Mouse (Mus musculus) NIH3T3 (cell line): ENCODE results near the gene Gm11565.
A peak's percentile ranks its signal among the peaks of the same experiment; 100 is the strongest.
"Not testable (repeated sequence)": the region's sequence is repeated elsewhere in the genome, so short reads cannot be mapped to it uniquely, and the experiment has no call there.

Experiments
- DNase-seq: peaks from one replicate; pipeline ENCODE4 v3.0.0-alpha.2; 2012; ENCODE audit warnings: low read depth

The Gm11565 gene

DNA sequence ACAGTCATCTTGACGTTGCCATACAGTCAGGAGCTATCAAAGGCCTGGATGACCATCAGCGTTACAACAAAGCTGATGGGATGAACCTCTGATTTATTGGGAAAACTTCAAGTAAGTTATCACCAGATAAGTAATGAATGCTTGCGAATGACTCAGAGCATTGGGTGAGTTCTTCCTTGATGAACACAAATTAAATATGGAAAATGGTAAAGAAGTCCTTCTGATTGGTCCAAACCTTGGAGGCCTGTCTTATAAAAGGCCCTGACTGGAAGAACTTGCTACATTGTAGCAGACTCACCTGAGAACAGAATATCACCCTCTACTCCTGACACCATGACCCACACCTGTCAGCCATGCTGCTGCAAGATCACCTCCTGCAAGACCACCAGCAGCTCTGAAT is at the start of gene Gm11565:
Gm11565 (plus strand) TSS at position 301 of the 400 bp plus-strand sequence.
- DNase-seq, result no peak

DNA sequence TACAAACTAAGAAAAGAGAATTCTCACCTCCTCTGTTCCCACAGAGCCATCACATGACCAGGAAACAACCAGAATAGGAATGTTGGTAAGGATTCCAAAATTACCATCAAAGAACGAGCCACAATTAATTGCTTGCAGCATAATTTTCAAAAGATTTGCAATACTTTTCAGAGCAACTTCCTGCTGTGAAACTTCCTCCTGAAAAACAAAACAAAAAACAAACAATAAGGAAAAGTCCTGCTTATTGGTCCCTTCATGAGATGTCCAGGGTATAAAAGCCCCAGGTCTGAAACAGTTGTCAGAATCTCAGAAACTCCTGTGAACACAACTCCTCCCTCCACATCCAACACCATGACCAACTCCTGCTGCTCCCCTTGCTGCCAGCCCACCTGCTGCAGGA is 41.5 kb upstream of the Gm11565 start, which contains the start of gene Krtap9-1:
Krtap9-1 (plus strand) TSS at position 301 of the 400 bp plus-strand sequence.
- not testable (repeated sequence) for DNase-seq

DNA sequence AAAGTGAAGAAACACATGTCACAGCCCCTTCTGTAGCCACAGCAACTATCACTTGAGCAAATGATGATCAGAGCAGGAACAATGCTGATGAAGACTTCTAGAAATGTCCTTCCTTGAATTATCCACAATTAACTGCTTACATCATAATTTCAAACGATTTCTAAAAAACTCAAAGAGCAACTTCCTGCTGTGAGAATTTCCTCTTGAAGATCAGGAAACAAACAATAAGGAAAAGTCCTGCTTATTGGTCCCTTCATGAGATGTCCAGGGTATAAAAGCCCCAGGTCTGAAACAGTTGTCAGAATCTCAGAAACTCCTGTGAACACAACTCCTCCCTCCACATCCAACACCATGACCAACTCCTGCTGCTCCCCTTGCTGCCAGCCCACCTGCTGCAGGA is 35.7 kb upstream of the Gm11565 start, which contains the start of gene Gm11567:
Gm11567 (plus strand) TSS at position 301 of the 400 bp plus-strand sequence.
- not testable (repeated sequence) for DNase-seq

DNA sequence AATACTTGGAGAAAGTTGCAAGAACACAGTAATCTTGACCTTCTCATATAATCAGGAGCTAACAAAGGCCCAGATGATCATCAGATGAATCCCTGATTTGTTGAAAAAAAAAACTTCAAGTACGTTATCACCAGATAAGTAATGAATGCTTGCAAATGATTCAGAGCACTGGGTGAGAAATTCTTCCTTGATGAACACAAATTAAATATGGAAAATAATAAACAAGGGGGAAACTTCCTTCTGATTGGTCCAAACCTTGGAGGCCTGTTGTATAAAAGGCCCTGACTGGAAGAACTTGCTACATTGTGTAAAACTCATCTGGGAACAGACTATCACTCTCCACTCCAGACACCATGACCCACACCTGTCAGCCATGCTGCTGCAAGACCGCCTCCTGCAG is 6.9 kb upstream of the Gm11565 start, which contains the start of gene Krtap31-1:
Krtap31-1 (plus strand) TSS at position 301 of the 400 bp plus-strand sequence.
- no peak for DNase-seq

DNA sequence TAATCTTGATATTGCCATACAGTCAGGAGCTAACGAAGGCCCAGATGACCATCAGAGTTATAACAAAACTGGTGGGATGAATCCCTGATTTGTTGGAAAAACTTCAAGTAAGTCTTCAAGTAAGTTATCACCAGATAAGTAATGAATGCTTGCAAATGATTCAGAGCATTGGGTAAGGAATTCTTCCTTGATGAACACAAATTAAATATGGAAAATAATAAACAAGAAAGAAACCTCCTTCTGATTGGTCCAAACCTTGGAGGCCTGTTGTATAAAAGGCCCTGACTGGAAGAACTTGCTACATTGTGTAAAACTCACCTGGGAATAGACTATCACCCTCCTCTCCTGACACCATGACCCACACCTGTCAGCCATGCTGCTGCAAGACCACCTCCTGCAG is 21.4 kb downstream of the Gm11565 start, which contains the start of gene Krtap31-2:
Krtap31-2 (plus strand) TSS at position 301 of the 400 bp plus-strand sequence.
- DNase-seq, result no peak

DNA sequence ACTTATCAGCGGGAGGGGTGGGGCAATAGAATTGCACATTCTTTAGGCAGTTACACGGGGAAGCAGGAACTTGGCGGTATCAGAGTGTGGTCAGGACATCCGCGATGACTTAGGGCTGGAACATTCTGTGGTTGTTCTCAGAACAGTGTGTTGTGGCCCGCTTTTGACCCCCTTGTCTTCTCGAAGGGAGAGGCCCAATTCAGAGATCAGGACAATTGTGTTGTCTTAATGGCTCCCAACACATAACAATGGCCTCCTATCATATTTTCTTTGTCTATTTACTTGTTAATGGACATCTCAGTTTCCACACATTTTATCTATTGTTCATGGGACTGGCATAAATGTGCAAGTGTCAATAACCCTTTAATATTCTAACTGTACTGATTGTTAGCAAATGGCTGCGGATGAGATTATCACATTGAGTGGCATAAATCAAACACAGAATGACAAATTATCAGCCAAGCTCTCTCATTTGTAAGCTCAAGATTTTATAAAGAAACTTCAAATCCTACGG is 23.3 kb downstream of the Gm11565 start:
- no peak for DNase-seq

DNA sequence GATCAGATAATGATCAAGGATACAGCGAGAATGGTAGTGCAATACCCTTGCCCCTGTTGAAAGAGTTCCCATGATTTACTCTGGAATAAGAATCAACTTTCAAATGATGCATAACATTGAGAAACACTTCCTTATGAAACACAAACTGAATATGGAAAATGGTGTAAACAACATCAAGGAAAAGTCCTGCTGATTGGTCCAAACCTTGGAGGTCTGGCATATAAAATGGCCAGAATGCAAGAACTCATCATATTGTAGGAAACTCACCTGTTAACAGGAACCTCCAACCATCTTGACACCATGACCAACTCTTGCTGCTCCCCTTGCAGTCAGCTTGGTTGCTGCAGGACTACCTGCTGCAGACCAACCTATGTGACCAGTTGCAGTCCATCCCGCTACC is 33.6 kb downstream of the Gm11565 start, which contains the start of gene Krtap9-5:
Krtap9-5 (plus strand) TSS at position 301 of the 400 bp plus-strand sequence.
- no peak for DNase-seq

DNA sequence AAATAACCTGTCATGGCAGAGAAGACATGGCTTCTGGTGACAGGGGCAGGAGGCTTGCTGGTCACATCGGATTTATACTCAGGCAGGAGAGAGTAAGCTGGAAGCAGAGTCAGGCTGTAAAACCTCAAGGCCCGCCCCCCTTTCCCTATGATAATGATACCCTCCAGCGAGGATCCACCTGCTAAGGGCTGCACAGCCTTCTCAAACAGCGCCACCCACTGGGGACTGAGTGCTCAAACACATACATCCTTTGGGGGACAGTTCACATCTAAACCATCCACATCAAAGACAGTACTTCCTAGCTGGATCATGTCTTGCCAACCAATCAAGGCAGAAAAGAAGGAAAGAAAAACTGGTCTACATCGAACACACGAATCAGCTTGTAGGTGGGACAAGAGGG is 49.7 kb downstream of the Gm11565 start:
- peak; percentile 6 for DNase-seq
